Mouse (Mus musculus): ENCODE measurements around the gene Coq9. TPM values are rescaled to one million over a fixed set of nuclear protein-coding genes. Genes with fewer than 3 reads are reported as not detected.

Coq9 gene
- polyA plus RNA-seq, 1 experiment from 2014 or later = 125 TPM

DNA sequence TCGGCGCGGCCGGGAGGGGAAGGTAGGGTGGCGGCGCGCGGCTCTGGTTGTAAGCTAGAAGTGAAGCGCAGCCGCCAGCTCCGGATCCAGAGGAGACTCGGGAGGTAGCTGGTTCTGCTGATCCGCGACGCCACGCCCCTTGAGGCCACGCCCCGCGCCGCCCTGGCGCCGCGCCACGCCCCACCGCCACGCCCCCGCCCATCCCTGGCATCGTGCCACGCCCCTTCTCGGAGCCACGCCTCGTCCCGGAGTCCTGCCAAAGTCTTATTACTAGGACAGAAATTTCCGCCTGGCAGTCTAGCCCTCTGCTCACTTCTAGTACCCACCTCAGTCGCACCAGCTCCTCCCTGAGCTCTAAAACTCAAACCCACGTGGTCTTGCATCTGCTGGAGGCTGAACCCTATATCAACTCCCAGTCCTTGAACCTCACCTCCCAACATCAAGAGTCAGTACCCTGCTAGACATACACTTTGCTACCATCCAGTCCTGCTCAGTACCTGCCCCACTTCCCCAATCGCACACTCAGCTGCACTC is 38.1 kb downstream of the Coq9 start, which contains the start of gene Dok4:
Dok4 (minus strand) TSS at position 134 of the 534 bp plus-strand sequence.
- H3K27ac ChIP-seq (ENCODE audit: low read depth, low read length) = peak within 1 kb of the TSS; percentile 85
- H3K4me1 ChIP-seq (ENCODE audit: control insufficient read depth, insufficient read depth, low read length) = peaks cover 40% of the 10 kb centered on the region
- H3K36me3 ChIP-seq (ENCODE audit: control insufficient read depth, insufficient read depth, low read length) = no peaks in the 10 kb centered on the region
- WGBS (ENCODE audit: insufficient replicate concordance) = under 1% methylated on average over 27 of the region's 37 CpGs
- no peaks in the 10 kb centered on the region for H3K27me3 ChIP-seq (ENCODE audit: control insufficient read depth, insufficient read depth, low read length)
- H3K4me3 ChIP-seq (ENCODE audit: low read depth, low read length) = peak within 1 kb of the TSS; percentile 82
- H3K9ac ChIP-seq (ENCODE audit: low read depth, low read length) = peak within 1 kb of the TSS; percentile 89
- H3K4me2 ChIP-seq = peak within 1 kb of the TSS; percentile 93
- H3K9me3 ChIP-seq (replicated peaks; ENCODE audit: control insufficient read depth, low read length) = no peaks in the 10 kb centered on the region
- peak; percentile 78 for ATAC-seq (replicated peaks; ENCODE audit: insufficient number of reproducible peaks, low FRiP score, low TSS enrichment)

DNA sequence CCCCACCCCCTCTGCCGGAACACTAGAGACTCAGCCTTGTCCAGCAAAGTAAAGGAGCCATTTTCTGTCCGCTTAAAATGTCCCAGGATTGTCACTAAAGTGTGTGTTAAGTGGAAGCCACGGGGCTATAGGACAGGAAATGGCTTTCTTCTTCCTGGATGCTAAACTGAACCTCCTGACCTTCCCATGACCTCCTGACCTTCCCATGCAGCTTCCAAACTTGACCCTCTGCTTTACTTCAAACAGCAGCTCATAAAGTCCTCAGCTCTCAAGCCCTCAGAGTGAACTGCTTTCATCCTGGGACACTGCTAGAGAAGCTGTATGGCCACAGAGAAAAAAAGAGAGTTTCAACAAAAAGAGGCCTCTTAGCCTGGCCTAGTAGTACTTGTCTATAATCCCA is 38.7 kb downstream of the Coq9 start:
- 38% methylated on average over 3 of the region's 3 CpGs for WGBS (ENCODE audit: insufficient replicate concordance)
- H3K9ac ChIP-seq (ENCODE audit: low read depth, low read length) = peak overlapping the region; percentile 11; the same call in 1 of the 2 replicates

DNA sequence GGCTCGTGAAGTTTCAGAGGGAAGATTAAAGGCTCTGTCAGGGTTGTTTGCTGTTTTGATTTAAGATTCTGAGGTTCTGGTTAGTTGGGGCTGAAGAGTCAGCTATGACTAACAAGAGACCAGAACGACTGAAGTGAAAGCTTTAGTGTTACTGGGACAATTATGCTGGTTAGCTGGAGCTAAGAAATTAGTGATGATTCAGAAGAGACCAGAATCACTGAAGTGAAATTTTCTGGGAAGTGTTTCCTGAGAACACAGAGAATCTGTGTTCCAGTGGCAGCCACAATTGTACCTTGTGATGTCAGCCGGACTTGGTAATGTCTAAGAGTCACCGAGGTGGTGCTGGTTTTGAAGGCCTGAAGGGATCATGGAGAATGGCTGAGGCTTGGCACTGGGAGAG is 42.6 kb downstream of the Coq9 start:
- no peaks in the 10 kb centered on the region for H3K27me3 ChIP-seq (ENCODE audit: control insufficient read depth, insufficient read depth, low read length)
- no peaks in the 10 kb centered on the region for H3K9me3 ChIP-seq (replicated peaks; ENCODE audit: control insufficient read depth, low read length)
- no peak overlapping the region for H3K4me3 ChIP-seq (ENCODE audit: low read depth, low read length)
- 57% methylated on average over 4 of the region's 4 CpGs for WGBS (ENCODE audit: insufficient replicate concordance)
- H3K9ac ChIP-seq (ENCODE audit: low read depth, low read length) = no peak overlapping the region
- no peak overlapping the region for H3K4me2 ChIP-seq
- H3K27ac ChIP-seq (ENCODE audit: low read depth, low read length) = no peak overlapping the region
- peaks cover 5% of the 10 kb centered on the region for H3K4me1 ChIP-seq (ENCODE audit: control insufficient read depth, insufficient read depth, low read length)
- ATAC-seq (replicated peaks; ENCODE audit: insufficient number of reproducible peaks, low FRiP score, low TSS enrichment) = no peak
- H3K36me3 ChIP-seq (ENCODE audit: control insufficient read depth, insufficient read depth, low read length) = no peaks in the 10 kb centered on the region

More for the DNA sequence above, 38.7 kb downstream of the Coq9 start:
- no peak for ATAC-seq (replicated peaks; ENCODE audit: insufficient number of reproducible peaks, low FRiP score, low TSS enrichment)
- no peaks in the 10 kb centered on the region for H3K9me3 ChIP-seq (replicated peaks; ENCODE audit: control insufficient read depth, low read length)
- H3K27me3 ChIP-seq (ENCODE audit: control insufficient read depth, insufficient read depth, low read length) = no peaks in the 10 kb centered on the region
- no peaks in the 10 kb centered on the region for H3K36me3 ChIP-seq (ENCODE audit: control insufficient read depth, insufficient read depth, low read length)
- H3K27ac ChIP-seq (ENCODE audit: low read depth, low read length) = 0 out of 2 replicates have a peak overlapping the region, but pooled peaks have one; percentile 30
- H3K4me3 ChIP-seq (ENCODE audit: low read depth, low read length) = no peak overlapping the region
- H3K4me2 ChIP-seq = peak overlapping the region; percentile 93; the same call in 1 of the 2 replicates
- peaks cover 35% of the 10 kb centered on the region for H3K4me1 ChIP-seq (ENCODE audit: control insufficient read depth, insufficient read depth, low read length)

DNA sequence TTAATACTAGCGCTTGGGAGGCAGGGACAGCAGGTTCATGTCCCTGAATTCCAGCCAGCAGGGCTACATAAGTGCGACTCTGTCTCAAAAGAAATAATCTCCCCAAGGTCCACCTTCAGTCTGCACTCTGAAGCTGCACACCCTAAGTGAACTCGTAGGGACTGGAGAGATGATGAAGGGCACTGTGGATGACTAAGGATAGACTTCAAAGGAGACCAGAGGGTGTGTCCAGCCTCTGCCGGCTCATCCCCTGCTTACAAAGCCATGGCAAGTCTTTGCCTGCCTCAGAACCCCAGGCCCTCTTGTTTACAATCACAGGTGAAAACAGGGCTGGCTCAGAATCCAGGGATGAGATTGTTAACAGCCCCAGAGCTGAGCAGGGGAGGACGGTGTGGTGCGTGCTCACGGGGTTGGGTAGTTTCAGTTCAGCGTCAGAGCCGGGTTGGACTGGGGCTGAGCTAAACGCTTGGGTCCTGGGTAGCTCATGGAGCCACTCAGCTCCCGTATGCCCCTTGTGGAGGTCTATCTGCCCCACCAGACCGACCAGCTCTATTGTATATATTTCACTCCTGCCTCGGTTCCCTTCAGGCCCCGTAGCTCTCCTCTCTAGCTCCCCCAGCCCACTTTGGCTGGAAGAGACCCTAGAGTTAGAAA is 50.4 kb downstream of the Coq9 start:
- H3K9me3 ChIP-seq (replicated peaks; ENCODE audit: control insufficient read depth, low read length) = no peaks in the 10 kb centered on the region
- H3K4me2 ChIP-seq = peak overlapping the region; percentile 46
- H3K27me3 ChIP-seq (ENCODE audit: control insufficient read depth, insufficient read depth, low read length) = no peaks in the 10 kb centered on the region
- 34% methylated on average over 13 of the region's 14 CpGs for WGBS (ENCODE audit: insufficient replicate concordance)
- H3K4me1 ChIP-seq (ENCODE audit: control insufficient read depth, insufficient read depth, low read length) = peaks cover 9% of the 10 kb centered on the region
- peak; percentile 64 for ATAC-seq (replicated peaks; ENCODE audit: insufficient number of reproducible peaks, low FRiP score, low TSS enrichment)
- no peak overlapping the region for H3K4me3 ChIP-seq (ENCODE audit: low read depth, low read length)
- H3K36me3 ChIP-seq (ENCODE audit: control insufficient read depth, insufficient read depth, low read length) = no peaks in the 10 kb centered on the region
- no peak overlapping the region for H3K9ac ChIP-seq (ENCODE audit: low read depth, low read length)
- no peak overlapping the region for H3K27ac ChIP-seq (ENCODE audit: low read depth, low read length)

DNA sequence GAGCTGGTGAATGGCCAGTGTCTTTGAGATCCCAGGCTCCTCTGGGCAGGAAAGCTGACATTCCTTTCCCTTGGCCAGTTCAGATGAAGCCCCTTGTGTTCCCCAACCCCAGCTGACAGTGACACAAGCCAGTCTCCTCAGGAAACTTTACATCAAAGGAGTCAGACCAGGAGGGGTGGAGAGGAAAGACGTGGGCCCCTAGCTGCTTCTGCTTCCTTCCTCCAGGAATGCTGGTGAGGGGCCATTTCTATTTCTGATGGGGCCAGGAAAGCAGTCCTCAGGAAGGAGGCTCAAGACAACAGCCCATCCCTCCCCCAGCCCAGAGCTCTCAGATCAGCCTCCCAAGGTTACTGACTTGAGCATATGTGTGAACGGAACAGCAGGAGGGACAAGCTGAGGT is 54.8 kb downstream of the Coq9 start:
- Histone ChIP-seq H3K36me3 (ENCODE audit: control insufficient read depth, insufficient read depth, low read length) (no peaks in the 10 kb centered on the region), H3K9me3 (replicated peaks; ENCODE audit: control insufficient read depth, low read length) (no peaks in the 10 kb centered on the region), H3K4me1 (ENCODE audit: control insufficient read depth, insufficient read depth, low read length) (peaks cover 13% of the 10 kb centered on the region), H3K4me3 (ENCODE audit: low read depth, low read length) (no peak overlapping the region), H3K4me2 (0 out of 2 replicates have a peak overlapping the region, but pooled peaks have one; percentile 6), H3K27me3 (ENCODE audit: control insufficient read depth, insufficient read depth, low read length) (no peaks in the 10 kb centered on the region), H3K9ac (ENCODE audit: low read depth, low read length) (no peak overlapping the region), H3K27ac (ENCODE audit: low read depth, low read length) (peak overlapping the region; percentile 57)
- ATAC-seq (replicated peaks; ENCODE audit: insufficient number of reproducible peaks, low FRiP score, low TSS enrichment) = peak; percentile 44; the same call in 1 of the 2 replicates
- 20% methylated on average over 2 of the region's 2 CpGs for WGBS (ENCODE audit: insufficient replicate concordance)

DNA sequence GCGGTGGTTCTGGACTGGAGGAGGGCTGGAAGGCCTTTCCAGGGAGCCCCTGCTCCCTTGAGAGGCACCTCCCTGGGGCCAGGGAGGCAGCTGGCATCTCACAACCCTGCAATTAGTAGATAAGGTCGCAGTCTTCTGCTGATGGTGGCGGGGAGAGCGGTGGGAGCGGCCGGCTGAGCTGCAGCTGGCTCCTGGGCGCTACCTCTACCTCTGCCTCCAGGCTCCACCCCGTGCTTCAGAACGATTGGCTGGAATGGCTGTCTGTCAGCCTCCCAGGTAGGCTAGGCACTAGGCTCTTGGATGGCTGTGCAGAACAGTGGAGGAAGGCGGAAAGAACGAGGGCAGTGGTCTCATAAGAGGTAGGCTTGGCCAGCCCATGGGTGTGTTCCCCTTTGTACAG is 61.1 kb downstream of the Coq9 start:
- no peaks in the 10 kb centered on the region for H3K9me3 ChIP-seq (replicated peaks; ENCODE audit: control insufficient read depth, low read length)
- ATAC-seq (replicated peaks; ENCODE audit: insufficient number of reproducible peaks, low FRiP score, low TSS enrichment) = peak; percentile 81
- H3K4me3 ChIP-seq (ENCODE audit: low read depth, low read length) = peak overlapping the region; percentile 33
- WGBS (ENCODE audit: insufficient replicate concordance) = 9% methylated on average over 11 of the region's 11 CpGs
- peaks cover 35% of the 10 kb centered on the region for H3K4me1 ChIP-seq (ENCODE audit: control insufficient read depth, insufficient read depth, low read length)
- H3K4me2 ChIP-seq = peak overlapping the region; percentile 61
- peak overlapping the region; percentile 60 for H3K9ac ChIP-seq (ENCODE audit: low read depth, low read length)
- H3K36me3 ChIP-seq (ENCODE audit: control insufficient read depth, insufficient read depth, low read length) = no peaks in the 10 kb centered on the region
- peak overlapping the region; percentile 93 for H3K27ac ChIP-seq (ENCODE audit: low read depth, low read length)
- no peaks in the 10 kb centered on the region for H3K27me3 ChIP-seq (ENCODE audit: control insufficient read depth, insufficient read depth, low read length)

DNA sequence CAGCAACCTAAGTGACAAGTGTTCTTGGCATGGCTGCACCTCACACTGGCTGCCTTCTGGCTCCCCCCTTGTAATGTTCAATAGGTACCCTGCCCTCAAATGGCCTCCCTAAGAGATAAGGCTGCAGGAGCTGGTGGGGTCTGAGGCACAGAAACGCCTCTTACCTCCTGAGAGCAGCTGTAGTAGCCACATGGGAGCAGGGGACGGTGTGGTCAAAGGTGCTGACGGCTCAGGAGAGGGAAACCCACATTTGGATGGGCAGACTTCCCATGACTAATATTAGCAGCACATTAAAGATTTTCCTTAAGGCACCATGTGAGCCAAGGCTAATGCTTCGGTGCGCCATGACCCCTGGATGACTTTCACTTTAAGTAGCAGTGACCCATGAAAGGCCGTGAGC is 62.5 kb downstream of the Coq9 start:
- H3K4me2 ChIP-seq = peak overlapping the region; percentile 46
- ATAC-seq (replicated peaks; ENCODE audit: insufficient number of reproducible peaks, low FRiP score, low TSS enrichment) = peak; percentile 41
- H3K27me3 ChIP-seq (ENCODE audit: control insufficient read depth, insufficient read depth, low read length) = no peaks in the 10 kb centered on the region
- peak overlapping the region; percentile 59 for H3K9ac ChIP-seq (ENCODE audit: low read depth, low read length)
- peak overlapping the region; percentile 93 for H3K27ac ChIP-seq (ENCODE audit: low read depth, low read length)
- peaks cover 48% of the 10 kb centered on the region for H3K4me1 ChIP-seq (ENCODE audit: control insufficient read depth, insufficient read depth, low read length)
- 5% methylated on average over 6 of the region's 6 CpGs for WGBS (ENCODE audit: insufficient replicate concordance)
- H3K9me3 ChIP-seq (replicated peaks; ENCODE audit: control insufficient read depth, low read length) = no peaks in the 10 kb centered on the region
- peaks cover 4% of the 10 kb centered on the region for H3K36me3 ChIP-seq (ENCODE audit: control insufficient read depth, insufficient read depth, low read length)
- no peak overlapping the region for H3K4me3 ChIP-seq (ENCODE audit: low read depth, low read length)

DNA sequence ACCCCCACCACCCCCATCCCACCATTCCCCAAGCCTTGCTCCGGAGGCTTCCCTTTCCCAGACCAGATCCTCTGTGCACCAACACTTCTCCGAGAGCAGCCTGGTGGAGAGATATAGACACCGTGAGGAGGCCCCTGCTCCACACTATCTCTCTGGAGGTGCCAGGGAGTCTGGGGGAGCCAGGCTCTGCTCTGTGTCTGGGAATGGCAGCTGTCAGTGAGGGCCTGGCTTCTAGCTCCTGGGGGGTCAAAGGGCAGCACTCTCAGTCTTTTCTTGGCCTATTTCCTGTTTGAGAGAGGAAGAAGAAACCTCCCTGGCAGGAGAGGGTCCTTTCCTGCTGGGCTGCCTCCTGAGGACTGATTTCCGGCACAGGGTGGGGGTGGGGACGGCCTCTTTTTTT is 62.9 kb downstream of the Coq9 start:
- peak; percentile 70 for ATAC-seq (replicated peaks; ENCODE audit: insufficient number of reproducible peaks, low FRiP score, low TSS enrichment)
- WGBS (ENCODE audit: insufficient replicate concordance) = 6% methylated on average over 5 of the region's 5 CpGs
- H3K36me3 ChIP-seq (ENCODE audit: control insufficient read depth, insufficient read depth, low read length) = peaks cover 7% of the 10 kb centered on the region
- H3K4me2 ChIP-seq = peak overlapping the region; percentile 46
- H3K4me1 ChIP-seq (ENCODE audit: control insufficient read depth, insufficient read depth, low read length) = peaks cover 49% of the 10 kb centered on the region
- no peak overlapping the region for H3K4me3 ChIP-seq (ENCODE audit: low read depth, low read length)
- peak overlapping the region; percentile 59 for H3K9ac ChIP-seq (ENCODE audit: low read depth, low read length)
- H3K9me3 ChIP-seq (replicated peaks; ENCODE audit: control insufficient read depth, low read length) = no peaks in the 10 kb centered on the region
- H3K27ac ChIP-seq (ENCODE audit: low read depth, low read length) = peak overlapping the region; percentile 93
- H3K27me3 ChIP-seq (ENCODE audit: control insufficient read depth, insufficient read depth, low read length) = no peaks in the 10 kb centered on the region

All from heart, embryonic 11.5 days (tissue).